Comparison of ENCODE assay signal across 16 mouse cellular contexts in genomic region chr9:60898291-60899020, GRCm38 (mm10).
"Had no signal": no experiment of that assay in that cellular context is flagged by ENCODE, and none has a peak within 500 bp of the region (broad histone marks: within the 10 kb centered on the region; RNA-seq: fewer than 3 reads in every experiment).

No protein-coding gene starts in this region.

- H3K9me3 ChIP-seq: limb, embryonic 12.5 days; limb, embryonic 15.5 days had no signal

- ATAC-seq: liver, postnatal 0 days had no signal

- H3K4me2 ChIP-seq: limb, embryonic 12.5 days; limb, embryonic 15.5 days; liver, embryonic 11.5 days; lung, embryonic 14.5 days; midbrain, embryonic 11.5 days had no signal

- H3K36me3 ChIP-seq: limb, embryonic 12.5 days; limb, embryonic 15.5 days had no signal

- H3K9ac ChIP-seq: limb, embryonic 12.5 days; limb, embryonic 15.5 days; liver, embryonic 14.5 days; liver, postnatal 0 days; lung, embryonic 14.5 days had no signal

- DNase-seq: kidney, adult 18-20 months; kidney, adult 9 months; kidney, postnatal 14 days; kidney, postnatal 4 days; left cerebral cortex, postnatal 4 days; liver, postnatal 0 days; lung, postnatal 10 days; lung, postnatal 4 days; midbrain, embryonic 14.5 days; thymus, postnatal 25 days had no signal

- H3K27ac ChIP-seq: limb, embryonic 12.5 days; limb, embryonic 15.5 days; liver, embryonic 14.5 days had no signal

- H3K4me3 ChIP-seq: limb, embryonic 12.5 days; limb, embryonic 15.5 days had no signal
